Mouse (Mus musculus) layer of hippocampus, adult 2 months (tissue): ENCODE results near the gene Srprb. TPM values are rescaled to one million over a fixed set of nuclear protein-coding genes. Genes with fewer than 3 reads are reported as not detected.
A peak's percentile ranks its signal among the peaks of the same experiment; 100 is the strongest.

ENCODE experiments used
- DNase-seq, 2 experiments: peaks; one replicate each; pipeline ENCODE4 v3.0.0; 2022; ENCODE audit warnings: low spot score in 2 of 2
- H3K27ac ChIP-seq: fragments of 200-600 bp; 2 replicates; pipeline ENCODE4 v1.8.1; 2022
- H3K4me3 ChIP-seq: fragments of 200-600 bp; 2 replicates; pipeline ENCODE4 v1.8.1; 2022; ENCODE audit warnings: mild to moderate bottlenecking
- CTCF ChIP-seq: fragments of 200-600 bp; conservative IDR thresholded peaks from 2 replicates; pipeline ENCODE4 v1.8.1; 2022; ENCODE audit warnings: antibody characterized with exemption, mild to moderate bottlenecking, moderate library complexity
- total RNA-seq, 2 experiments: library from RNA; stranded (reverse); gene quantifications; 2 replicates each; pipeline ENCODE4 v1.2.3; 2021

The Srprb gene
- total RNA-seq, 2 experiments from 2014 or later = 18.5 to 21.0 TPM

- Histone ChIP-seq H3K27ac (peak overlapping the region; percentile 80), H3K4me3 (peak overlapping the region; percentile 44)
- DNase-seq = no peak
- no peak for TF ChIP-seq CTCF
These were observed 27.3 kb upstream of the Srprb start for GRCm38 (mm10) chr9:103229037-103229867.

GRCm38 (mm10) chr9:103228370-103229003, 26.6 kb upstream of the Srprb start:
- Histone ChIP-seq H3K4me3 (peak overlapping the region; percentile 44; the same call in 1 of the 2 replicates), H3K27ac (peak overlapping the region; percentile 80; the same call in 1 of the 2 replicates)
- no peak for TF ChIP-seq CTCF
- DNase-seq = no peak

- no peak for TF ChIP-seq CTCF
- H3K27ac ChIP-seq = no peak overlapping the region; the same call in 1 of the 2 replicates
- H3K4me3 ChIP-seq = peak overlapping the region; percentile 8; the same call in 1 of the 2 replicates
- DNase-seq = no peak
These were observed 25.8 kb upstream of the Srprb start for GRCm38 (mm10) chr9:103227760-103228159.

GRCm38 (mm10) chr9:103226806-103227205, 24.9 kb upstream of the Srprb start:
- DNase-seq = no peak
- H3K4me3 ChIP-seq = no peak overlapping the region
- TF ChIP-seq CTCF = no peak
- no peak overlapping the region for H3K27ac ChIP-seq

GRCm38 (mm10) chr9:103225464-103225863, 23.5 kb upstream of the Srprb start:
- no peak overlapping the region for H3K4me3 ChIP-seq
- no peak overlapping the region for H3K27ac ChIP-seq
- DNase-seq = no peak
- TF ChIP-seq CTCF = peak; percentile 65

- TF ChIP-seq CTCF = no peak
- no peak overlapping the region for H3K27ac ChIP-seq
- DNase-seq = no peak
- no peak overlapping the region for H3K4me3 ChIP-seq
These were observed 22.8 kb upstream of the Srprb start for GRCm38 (mm10) chr9:103224721-103225120.

- TF ChIP-seq CTCF = no peak
- DNase-seq = no peak
- Histone ChIP-seq H3K4me3 (no peak overlapping the region), H3K27ac (no peak overlapping the region)
These were observed 12.3 kb upstream of the Srprb start for GRCm38 (mm10) chr9:103214281-103214680.

- no peak for DNase-seq
These were observed 11.7 kb upstream of the Srprb start for GRCm38 (mm10) chr9:103213631-103214030.

GRCm38 (mm10) chr9:103212654-103213420, 10.9 kb upstream of the Srprb start:
- DNase-seq = no peak

More at GRCm38 (mm10) chr9:103213631-103214030, 11.7 kb upstream of the Srprb start:
- Histone ChIP-seq H3K4me3 (no peak overlapping the region), H3K27ac (no peak overlapping the region)
- TF ChIP-seq CTCF = no peak

GRCm38 (mm10) chr9:103208802-103209423, 7.0 kb upstream of the Srprb start:
- DNase-seq = no peak
- Histone ChIP-seq H3K27ac (no peak overlapping the region), H3K4me3 (no peak overlapping the region)
- no peak for TF ChIP-seq CTCF

More at GRCm38 (mm10) chr9:103212654-103213420, 10.9 kb upstream of the Srprb start:
- TF ChIP-seq CTCF = no peak
- Histone ChIP-seq H3K27ac (no peak overlapping the region), H3K4me3 (no peak overlapping the region)

- peak; percentile 71 to 76 for DNase-seq
- Histone ChIP-seq H3K4me3 (peak overlapping the region; percentile 25), H3K27ac (no peak overlapping the region)
- peak; percentile 97 for TF ChIP-seq CTCF
These were observed 5.9 kb upstream of the Srprb start for GRCm38 (mm10) chr9:103207846-103208245.

GRCm38 (mm10) chr9:103205786-103206185, 3.8 kb upstream of the Srprb start:
- 0 out of 2 replicates have a peak, but pooled peaks have one; percentile 7 for TF ChIP-seq CTCF
- H3K27ac ChIP-seq = no peak overlapping the region
- no peak for DNase-seq
- no peak overlapping the region for H3K4me3 ChIP-seq
